Mouse (Mus musculus) spleen, adult 2 months (tissue): ENCODE results near the gene Cfap77.

Source experiments
- CTCF ChIP-seq: fragments of 200-500 bp; IDR thresholded peaks from 2 replicates; pipeline ENCODE4 v1.5.1; 2011; ENCODE audit warnings: mild to moderate bottlenecking, inconsistent platforms; ENCODE audit not compliant: insufficient read depth, insufficient read length, insufficient replicate concordance; ENCODE audit errors: extremely low read depth
- POLR2A ChIP-seq: fragments of 200-500 bp; IDR thresholded peaks from 2 replicates; pipeline ENCODE4 v1.6.1; 2011; ENCODE audit warnings: low read depth, low read length, inconsistent platforms

DNA sequence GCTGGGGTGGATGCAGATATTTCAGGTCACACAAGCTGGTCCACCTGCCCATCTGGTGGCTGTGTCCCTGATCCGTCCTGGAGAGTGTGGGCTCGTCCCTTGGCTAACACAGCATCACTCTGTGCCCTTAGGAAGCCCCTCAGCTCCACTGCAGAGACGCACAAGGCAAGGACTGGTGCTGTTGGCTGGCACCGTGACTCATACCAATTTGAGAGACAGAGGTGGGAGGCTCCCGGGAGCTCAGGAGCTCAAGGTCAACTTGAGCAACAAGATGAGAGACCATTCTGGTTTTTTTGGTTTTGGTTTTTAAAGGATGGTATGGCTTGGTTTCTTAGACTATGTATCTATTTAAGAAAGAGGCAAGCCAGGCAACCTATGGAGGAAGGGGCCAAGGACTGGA, 42.3 kb downstream of the Cfap77 start:
- TF ChIP-seq POLR2A (no peak), CTCF (no peak)
